Mouse (Mus musculus) forebrain, embryonic 12.5 days (tissue): ENCODE measurements around the gene 2200002D01Rik. TPM values are rescaled to one million over a fixed set of nuclear protein-coding genes. Genes with fewer than 3 reads are reported as not detected.
A peak's percentile ranks its signal among the peaks of the same experiment; 100 is the strongest.
"Not testable (repeated sequence)": the region's sequence is repeated elsewhere in the genome, so short reads cannot be mapped to it uniquely, and the experiment has no call there.

ENCODE experiments used
- ATAC-seq: fragments of 200-750 bp; cut with Nextera tagmentation; 2 replicates; pipeline ENCODE4 v1.8.0; 2017; ENCODE audit warnings: moderate TSS enrichment; ENCODE audit not compliant: low FRiP score
- H3K27ac ChIP-seq: fragments of 300-500 bp; sonication (generic); 2 replicates; pipeline ENCODE4 v1.5.1; 2016; ENCODE audit warnings: mild to moderate bottlenecking
- H3K27me3 ChIP-seq: fragments of 300-500 bp; sonication (generic); 2 replicates; pipeline ENCODE4 v1.6.1; 2016; ENCODE audit warnings: mild to moderate bottlenecking
- H3K36me3 ChIP-seq: fragments of 300-500 bp; sonication (generic); replicated peaks from 2 replicates; pipeline ENCODE4 v1.6.1; 2016; ENCODE audit warnings: mild to moderate bottlenecking
- H3K4me1 ChIP-seq: fragments of 300-500 bp; sonication (generic); 2 replicates; pipeline ENCODE4 v1.6.1; 2016
- H3K4me2 ChIP-seq: fragments of 300-500 bp; sonication (generic); 2 replicates; pipeline ENCODE4 v1.6.1; 2016; ENCODE audit warnings: mild to moderate bottlenecking, moderate library complexity
- H3K4me3 ChIP-seq: fragments of 300-500 bp; sonication (generic); replicated peaks from 2 replicates; pipeline ENCODE4 v1.5.1; 2016; ENCODE audit warnings: mild to moderate bottlenecking
- H3K9ac ChIP-seq: fragments of 300-500 bp; sonication (generic); 2 replicates; pipeline ENCODE4 v1.6.1; 2016; ENCODE audit warnings: mild to moderate bottlenecking
- H3K9me3 ChIP-seq: fragments of 300-500 bp; sonication (generic); 2 replicates; pipeline ENCODE4 v1.6.1; 2016
- WGBS: fragments of 180-500 bp; shearing (Covaris S2); methylation state at CpG from one replicate; pipeline ENCODE4 v1.1.7; 2016; 5-methylcytosine and 5-hydroxymethylcytosine counted together
- polyA plus RNA-seq: library from polyadenylated mRNA; unstranded; fragments of >200 nt; fragmentation: Nextera tagmentation; extraction: Ambion mirVana; gene quantifications from 2 replicates; pipeline ENCODE4 v1.2.1, GENCODE M21; 2016

2200002D01Rik gene
- polyA plus RNA-seq, 1 experiment from 2014 or later = 1.4 TPM

DNA sequence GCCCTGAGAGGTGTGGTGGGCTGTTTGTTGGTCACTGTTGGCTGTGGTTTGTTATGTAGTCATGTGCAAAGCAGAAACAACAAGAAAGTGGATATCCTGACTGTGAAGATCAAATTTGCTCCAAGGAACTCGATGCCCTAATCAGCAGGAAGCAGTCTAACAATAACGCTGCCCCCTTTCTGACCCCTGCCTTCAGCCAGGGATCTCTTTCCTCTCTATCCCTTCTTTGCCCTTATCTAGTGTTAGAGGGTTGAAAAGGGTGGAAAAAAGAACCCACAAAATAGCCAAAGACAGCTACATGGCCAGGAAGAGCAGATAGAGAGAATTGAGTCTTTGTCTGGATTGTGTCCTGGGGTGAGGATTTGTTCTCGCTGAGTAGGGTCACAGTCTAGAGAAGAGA is 17.7 kb downstream of the 2200002D01Rik start:
- ATAC-seq = no peak
- peaks cover 10% of the 10 kb centered on the region for H3K4me1 ChIP-seq
- H3K27me3 ChIP-seq = peaks cover 61% of the 10 kb centered on the region
- no peak overlapping the region for H3K4me3 ChIP-seq
- no peaks in the 10 kb centered on the region for H3K36me3 ChIP-seq
- H3K27ac ChIP-seq = no peak overlapping the region
- H3K9me3 ChIP-seq = no peaks in the 10 kb centered on the region
- no peak overlapping the region for H3K9ac ChIP-seq
- WGBS = 21% methylated on average over 3 of the region's 3 CpGs
- H3K4me2 ChIP-seq = no peak overlapping the region

DNA sequence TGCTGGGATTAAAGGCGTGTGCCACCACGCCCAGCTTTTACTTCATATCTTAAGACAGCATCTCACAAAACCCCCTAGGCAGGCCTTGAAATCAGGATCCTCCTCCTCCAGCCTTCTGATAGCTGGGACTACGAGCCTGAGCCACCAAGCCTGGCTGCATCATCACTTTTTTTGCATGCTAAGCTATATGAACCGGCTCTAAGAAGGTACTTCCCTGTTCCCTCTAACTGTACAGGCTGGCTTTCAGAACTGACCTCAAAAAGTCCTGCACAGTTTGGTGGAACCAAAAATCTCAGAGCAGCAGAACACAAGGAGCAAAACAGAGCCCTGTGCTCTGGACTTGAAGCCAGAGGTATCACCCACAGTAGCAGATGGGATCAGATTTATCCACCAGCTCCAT is 20.1 kb downstream of the 2200002D01Rik start:
- H3K27ac ChIP-seq = no peak overlapping the region
- no peaks in the 10 kb centered on the region for H3K9me3 ChIP-seq
- 79% methylated on average over 4 of the region's 4 CpGs for WGBS
- peaks cover 47% of the 10 kb centered on the region for H3K27me3 ChIP-seq
- H3K4me1 ChIP-seq = peaks cover 19% of the 10 kb centered on the region
- H3K4me3 ChIP-seq = no peak overlapping the region
- H3K36me3 ChIP-seq = no peaks in the 10 kb centered on the region
- H3K4me2 ChIP-seq = no peak overlapping the region
- no peak overlapping the region for H3K9ac ChIP-seq
- ATAC-seq = no peak

- Histone ChIP-seq H3K27me3 (peaks cover 21% of the 10 kb centered on the region), H3K9ac (no peak overlapping the region), H3K4me2 (no peak overlapping the region), H3K36me3 (no peaks in the 10 kb centered on the region), H3K4me3 (no peak overlapping the region), H3K27ac (no peak overlapping the region), H3K9me3 (no peaks in the 10 kb centered on the region), H3K4me1 (peaks cover 10% of the 10 kb centered on the region)
- 73% methylated on average over 13 of the region's 13 CpGs for WGBS
- no peak for ATAC-seq
These were observed 22.7 kb downstream of the 2200002D01Rik start for GRCm38 (mm10) chr7:29225520-29225919.

GRCm38 (mm10) chr7:29224756-29225394 is 23.4 kb downstream of the 2200002D01Rik start:
- H3K27ac ChIP-seq = no peak overlapping the region
- H3K9ac ChIP-seq = peak overlapping the region; percentile 29; the same call in 1 of the 2 replicates
- peak overlapping the region; percentile 34 for H3K4me2 ChIP-seq
- peaks cover 14% of the 10 kb centered on the region for H3K27me3 ChIP-seq
- no peak overlapping the region for H3K4me3 ChIP-seq
- no peaks in the 10 kb centered on the region for H3K36me3 ChIP-seq
- ATAC-seq = no peak
- H3K4me1 ChIP-seq = peaks cover 10% of the 10 kb centered on the region
- WGBS = 10% methylated on average over 16 of the region's 16 CpGs
- H3K9me3 ChIP-seq = 0 out of 2 replicates have a peak, but pooled peaks cover 4% of the 10 kb centered on the region

- Histone ChIP-seq H3K27me3 (peaks cover 19% of the 10 kb centered on the region), H3K36me3 (no peaks in the 10 kb centered on the region), H3K27ac (no peak overlapping the region), H3K9me3 (peaks cover 6% of the 10 kb centered on the region; the same call in 1 of the 2 replicates), H3K4me2 (no peak overlapping the region), H3K9ac (no peak overlapping the region), H3K4me1 (0 out of 2 replicates have a peak, but pooled peaks cover 12% of the 10 kb centered on the region), H3K4me3 (no peak overlapping the region)
- ATAC-seq = no peak
- 45% methylated on average over 15 of the region's 15 CpGs for WGBS
These were observed 33.4 kb downstream of the 2200002D01Rik start for GRCm38 (mm10) chr7:29214846-29215245.

- Histone ChIP-seq H3K4me2 (peak overlapping the region; percentile 50; the same call in 1 of the 2 replicates), H3K4me1 (0 out of 2 replicates have a peak, but pooled peaks cover 12% of the 10 kb centered on the region)
These were observed 34.0 kb downstream of the 2200002D01Rik start for GRCm38 (mm10) chr7:29214236-29214635.

GRCm38 (mm10) chr7:29213675-29214082 is 34.6 kb downstream of the 2200002D01Rik start, which contains the start of gene Catsperg1:
Catsperg1 (minus strand) TSS chr7:29214035.
- H3K4me1 ChIP-seq = 0 out of 2 replicates have a peak, but pooled peaks cover 12% of the 10 kb centered on the region
- no peak within 1 kb of the TSS for H3K27ac ChIP-seq
- no peaks in the 10 kb centered on the region for H3K36me3 ChIP-seq
- no peak within 1 kb of the TSS for H3K9ac ChIP-seq
- H3K27me3 ChIP-seq = peaks cover 19% of the 10 kb centered on the region
- H3K4me2 ChIP-seq = peak within 1 kb of the TSS; percentile 50
- 2% methylated on average over 20 of the region's 20 CpGs for WGBS
- peak within 1 kb of the TSS; percentile 24 for H3K4me3 ChIP-seq
- peak; percentile 80 for ATAC-seq
- no peaks in the 10 kb centered on the region for H3K9me3 ChIP-seq

More at GRCm38 (mm10) chr7:29214236-29214635, 34.0 kb downstream of the 2200002D01Rik start:
- Histone ChIP-seq H3K27me3 (peaks cover 19% of the 10 kb centered on the region), H3K4me3 (no peak overlapping the region), H3K36me3 (no peaks in the 10 kb centered on the region), H3K9ac (no peak overlapping the region), H3K9me3 (no peaks in the 10 kb centered on the region; the same call in 1 of the 2 replicates), H3K27ac (no peak overlapping the region)
- no peak for ATAC-seq
- WGBS = 66% methylated on average over 2 of the region's 2 CpGs

- H3K27me3 ChIP-seq = peaks cover 19% of the 10 kb centered on the region
- 0 out of 2 replicates have a peak, but pooled peaks have one; percentile 7 for ATAC-seq
- not testable (repeated sequence) for H3K36me3 ChIP-seq, H3K9ac ChIP-seq, H3K9me3 ChIP-seq, H3K27ac ChIP-seq
- peak overlapping the region; percentile 24 for H3K4me3 ChIP-seq
- 0 out of 2 replicates have a peak, but pooled peaks cover 12% of the 10 kb centered on the region for H3K4me1 ChIP-seq
- peak overlapping the region; percentile 50 for H3K4me2 ChIP-seq
- WGBS = 18% methylated on average over 40 of the region's 40 CpGs
These were observed 35.3 kb downstream of the 2200002D01Rik start for GRCm38 (mm10) chr7:29212775-29213560.

DNA sequence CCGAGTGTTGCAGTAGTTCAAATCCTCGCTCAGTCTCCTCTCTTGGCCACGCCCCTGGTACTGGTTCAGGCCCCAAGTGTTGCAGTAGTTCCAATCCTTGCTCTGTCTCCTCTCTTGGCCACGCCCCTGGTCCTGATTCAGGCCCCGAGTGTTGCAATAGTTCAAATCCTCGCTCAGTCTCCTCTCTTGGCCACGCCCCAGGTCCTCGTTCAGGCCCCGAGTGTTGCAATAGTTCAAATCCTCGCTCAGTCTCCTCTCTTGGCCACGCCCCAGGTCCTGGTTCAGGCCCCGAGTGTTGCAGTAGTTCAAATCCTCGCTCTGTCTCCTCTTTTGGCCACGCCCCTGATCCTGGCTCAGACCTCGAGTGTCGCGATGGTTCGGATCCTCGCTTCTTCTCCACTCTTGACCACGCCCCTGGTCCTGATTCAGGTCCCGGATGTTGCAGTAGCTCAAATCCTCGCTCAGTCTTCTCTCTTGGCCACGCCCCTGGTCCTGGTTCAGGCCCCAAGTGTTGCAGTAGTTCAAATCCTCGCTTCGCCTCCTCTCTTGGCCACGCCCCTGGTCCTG is 36.0 kb downstream of the 2200002D01Rik start:
- Histone ChIP-seq H3K36me3 (no peaks in the 10 kb centered on the region), H3K4me1 (0 out of 2 replicates have a peak, but pooled peaks cover 12% of the 10 kb centered on the region), H3K27ac (no peak overlapping the region), H3K4me3 (peak overlapping the region; percentile 29), H3K9me3 (no peaks in the 10 kb centered on the region), H3K9ac (no peak overlapping the region), H3K27me3 (peaks cover 19% of the 10 kb centered on the region), H3K4me2 (0 out of 2 replicates have a peak overlapping the region, but pooled peaks have one; percentile 50)
- 11% methylated on average over 26 of the region's 26 CpGs for WGBS
- ATAC-seq = no peak

GRCm38 (mm10) chr7:29211415-29212198 is 36.7 kb downstream of the 2200002D01Rik start:
- H3K4me1 ChIP-seq = 0 out of 2 replicates have a peak, but pooled peaks cover 12% of the 10 kb centered on the region
- ATAC-seq = peak; percentile 47; the same call in 1 of the 2 replicates
- WGBS = 5% methylated on average over 34 of the region's 34 CpGs
- H3K9me3 ChIP-seq = no peaks in the 10 kb centered on the region
- peaks cover 19% of the 10 kb centered on the region for H3K27me3 ChIP-seq
- peak overlapping the region; percentile 42 for H3K4me2 ChIP-seq
- no peak overlapping the region for H3K27ac ChIP-seq
- no peak overlapping the region for H3K9ac ChIP-seq
- peak overlapping the region; percentile 29 for H3K4me3 ChIP-seq
- no peaks in the 10 kb centered on the region for H3K36me3 ChIP-seq

DNA sequence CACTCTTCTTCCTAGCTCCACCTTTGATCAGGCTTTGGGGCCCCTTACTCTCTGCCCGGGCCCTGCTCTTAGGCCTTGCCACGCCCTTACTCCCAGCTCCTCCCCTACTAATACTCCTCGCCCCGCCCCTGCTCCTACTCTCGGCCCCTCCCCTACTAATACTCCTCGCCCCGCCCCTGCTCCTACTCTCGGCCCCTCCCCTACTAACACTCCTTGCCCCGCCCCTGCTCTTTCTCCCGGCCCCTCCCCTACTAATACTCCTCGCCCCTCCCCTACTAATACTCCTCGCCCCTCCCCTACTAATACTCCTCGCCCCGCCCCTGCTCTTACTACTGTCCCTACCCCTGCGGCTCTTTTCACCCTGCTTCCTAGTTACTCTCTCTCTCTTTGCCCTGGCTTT is 37.3 kb downstream of the 2200002D01Rik start:
- Histone ChIP-seq H3K4me1 (0 out of 2 replicates have a peak, but pooled peaks cover 12% of the 10 kb centered on the region), H3K4me3 (peak overlapping the region; percentile 29), H3K27me3 (peaks cover 19% of the 10 kb centered on the region), H3K4me2 (peak overlapping the region; percentile 42)
- not testable (repeated sequence) for H3K9me3 ChIP-seq, ATAC-seq, H3K27ac ChIP-seq, H3K9ac ChIP-seq, H3K36me3 ChIP-seq
- WGBS = 28% methylated on average over 15 of the region's 15 CpGs
